Mouse (Mus musculus): ENCODE results near the gene Rad17. TPM values are rescaled to one million over a fixed set of nuclear protein-coding genes. Genes with fewer than 3 reads are reported as not detected.

Rad17 gene
- polyA plus RNA-seq, 1 experiment from 2014 or later, result 12.9 TPM

- Histone ChIP-seq H3K4me1 (ENCODE audit: insufficient read depth, low read depth, low read length) (no peaks in the 10 kb centered on the region), H3K9ac (replicated peaks; ENCODE audit: low read depth) (no peak overlapping the region), H3K4me3 (ENCODE audit: low read depth, low read length) (no peak overlapping the region), H3K4me2 (replicated peaks; ENCODE audit: low read depth, low read length) (no peak overlapping the region), H3K27ac (ENCODE audit: low read length) (no peak overlapping the region), H3K9me3 (ENCODE audit: low read length) (no peaks in the 10 kb centered on the region), H3K27me3 (replicated peaks; ENCODE audit: insufficient read depth, low read length) (no peaks in the 10 kb centered on the region), H3K36me3 (ENCODE audit: insufficient read depth, low read length) (no peaks in the 10 kb centered on the region)
- 84% methylated on average over 8 of the region's 8 CpGs for WGBS
- TF ChIP-seq EP300 (IDR thresholded peaks at IDR 0.05), result no peak
- TF ChIP-seq CTCF (IDR thresholded peaks at IDR 0.05), result no peak
- ATAC-seq, result no peak
- DNase-seq (ENCODE audit: low spot score), result no peak
Measured at GRCm38 (mm10) chr13:100681615-100682014, 30.8 kb upstream of the Rad17 start.

DNA sequence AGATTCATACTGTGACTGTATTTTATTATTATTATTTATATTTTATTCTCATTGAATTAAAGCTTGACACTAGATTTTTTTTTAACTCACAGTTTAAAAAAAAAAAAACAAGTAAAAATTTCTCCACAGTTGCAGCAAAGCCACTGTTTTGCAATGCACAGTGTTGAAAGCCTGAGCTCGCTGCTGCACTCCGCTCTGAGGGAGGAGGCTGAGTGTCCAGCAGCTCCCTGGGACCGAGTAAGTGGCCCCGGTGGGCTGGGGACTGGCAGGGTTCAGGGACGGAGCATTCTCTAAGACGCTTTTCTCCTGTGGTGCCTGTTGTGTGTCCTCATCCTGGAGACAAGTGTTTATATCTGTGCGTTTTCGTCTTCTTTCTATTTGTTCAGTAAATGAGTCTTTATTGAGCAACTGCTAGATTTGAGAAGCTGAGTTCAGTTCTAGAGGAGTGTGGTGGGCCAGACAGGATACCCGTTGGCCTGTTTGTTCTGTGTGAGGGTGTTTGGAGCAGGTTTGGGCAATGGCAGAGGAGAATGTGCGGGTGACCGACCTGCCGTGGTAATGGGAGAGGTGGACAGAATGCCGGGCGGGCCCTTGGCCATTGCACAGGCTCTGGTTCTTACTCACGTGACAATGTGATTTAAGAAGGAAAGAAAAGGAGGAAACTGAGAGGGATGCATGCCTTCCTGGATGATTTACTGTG lies 25.2 kb upstream of the Rad17 start:
- 62% methylated on average over 15 of the region's 15 CpGs for WGBS
- Histone ChIP-seq H3K9me3 (ENCODE audit: low read length) (no peaks in the 10 kb centered on the region), H3K4me3 (ENCODE audit: low read depth, low read length) (no peak overlapping the region), H3K27ac (ENCODE audit: low read length) (0 out of 2 replicates have a peak overlapping the region, but pooled peaks have one; percentile 14), H3K9ac (replicated peaks; ENCODE audit: low read depth) (no peak overlapping the region), H3K27me3 (replicated peaks; ENCODE audit: insufficient read depth, low read length) (no peaks in the 10 kb centered on the region), H3K36me3 (ENCODE audit: insufficient read depth, low read length) (no peaks in the 10 kb centered on the region), H3K4me1 (ENCODE audit: insufficient read depth, low read depth, low read length) (0 out of 2 replicates have a peak, but pooled peaks cover under 1% of the 10 kb centered on the region), H3K4me2 (replicated peaks; ENCODE audit: low read depth, low read length) (no peak overlapping the region)
- peak; percentile 59; the same call in 1 of the 2 replicates for ATAC-seq
- peak; percentile 36 for DNase-seq (ENCODE audit: low spot score)
- TF ChIP-seq EP300 (IDR thresholded peaks at IDR 0.05) (no peak), CTCF (IDR thresholded peaks at IDR 0.05) (no peak)

- WGBS, result 21% methylated on average over 9 of the region's 9 CpGs
- H3K4me2 ChIP-seq (replicated peaks; ENCODE audit: low read depth, low read length), result peak overlapping the region; percentile 71
- peak overlapping the region; percentile 54; the same call in 1 of the 2 replicates for H3K9ac ChIP-seq (replicated peaks; ENCODE audit: low read depth)
- peak overlapping the region; percentile 81; the same call in 1 of the 2 replicates for H3K27ac ChIP-seq (ENCODE audit: low read length)
- H3K4me3 ChIP-seq (ENCODE audit: low read depth, low read length), result peak overlapping the region; percentile 69
- DNase-seq (ENCODE audit: low spot score) (peak; percentile 40), ATAC-seq (no peak)
- H3K36me3 ChIP-seq (ENCODE audit: insufficient read depth, low read length), result no peaks in the 10 kb centered on the region
- TF ChIP-seq EP300 (IDR thresholded peaks at IDR 0.05) (no peak), CTCF (IDR thresholded peaks at IDR 0.05) (no peak)
- H3K27me3 ChIP-seq (replicated peaks; ENCODE audit: insufficient read depth, low read length), result no peaks in the 10 kb centered on the region
- H3K9me3 ChIP-seq (ENCODE audit: low read length), result no peaks in the 10 kb centered on the region
- peaks cover 5% of the 10 kb centered on the region; the same call in 1 of the 2 replicates for H3K4me1 ChIP-seq (ENCODE audit: insufficient read depth, low read depth, low read length)
Measured at GRCm38 (mm10) chr13:100670181-100670741, 19.4 kb upstream of the Rad17 start.

- H3K27me3 ChIP-seq (replicated peaks; ENCODE audit: insufficient read depth, low read length), result no peaks in the 10 kb centered on the region
- ATAC-seq, result peak; percentile 71
- peaks cover 5% of the 10 kb centered on the region; the same call in 1 of the 2 replicates for H3K4me1 ChIP-seq (ENCODE audit: insufficient read depth, low read depth, low read length)
- H3K4me3 ChIP-seq (ENCODE audit: low read depth, low read length), result peak within 1 kb of the TSS; percentile 69
- H3K9me3 ChIP-seq (ENCODE audit: low read length), result no peaks in the 10 kb centered on the region
- peak; percentile 50 for DNase-seq (ENCODE audit: low spot score)
- H3K36me3 ChIP-seq (ENCODE audit: insufficient read depth, low read length), result no peaks in the 10 kb centered on the region
- WGBS, result under 1% methylated on average over 44 of the region's 44 CpGs
- H3K4me2 ChIP-seq (replicated peaks; ENCODE audit: low read depth, low read length), result peak within 1 kb of the TSS; percentile 71
- 0 out of 2 replicates have a peak, but pooled peaks have one; percentile 10 for TF ChIP-seq CTCF (IDR thresholded peaks at IDR 0.05)
- no peak for TF ChIP-seq EP300 (IDR thresholded peaks at IDR 0.05)
- H3K9ac ChIP-seq (replicated peaks; ENCODE audit: low read depth), result peak within 1 kb of the TSS; percentile 54
- peak within 1 kb of the TSS; percentile 81 for H3K27ac ChIP-seq (ENCODE audit: low read length)
Measured at GRCm38 (mm10) chr13:100669291-100670022, 18.6 kb upstream of the Rad17 start, which contains the start of gene Ccdc125. Gene Ccdc125 (plus strand): TSS chr13:100669717.

GRCm38 (mm10) chr13:100659864-100660456 lies 9.1 kb upstream of the Rad17 start:
- Histone ChIP-seq H3K9me3 (ENCODE audit: low read length) (no peaks in the 10 kb centered on the region), H3K4me3 (ENCODE audit: low read depth, low read length) (no peak overlapping the region), H3K4me2 (replicated peaks; ENCODE audit: low read depth, low read length) (no peak overlapping the region), H3K4me1 (ENCODE audit: insufficient read depth, low read depth, low read length) (no peaks in the 10 kb centered on the region), H3K27ac (ENCODE audit: low read length) (no peak overlapping the region), H3K36me3 (ENCODE audit: insufficient read depth, low read length) (no peaks in the 10 kb centered on the region), H3K9ac (replicated peaks; ENCODE audit: low read depth) (no peak overlapping the region), H3K27me3 (replicated peaks; ENCODE audit: insufficient read depth, low read length) (no peaks in the 10 kb centered on the region)
- ATAC-seq (0 out of 2 replicates have a peak, but pooled peaks have one; percentile 25), DNase-seq (ENCODE audit: low spot score) (peak; percentile 80)
- TF ChIP-seq EP300 (IDR thresholded peaks at IDR 0.05) (no peak), CTCF (IDR thresholded peaks at IDR 0.05) (peak; percentile 96)
- WGBS, result 37% methylated on average over 4 of the region's 4 CpGs

All from lung, postnatal 0 days (tissue).